Mouse (Mus musculus): Measurements from ENCODE around the gene Scel. TPM values are rescaled to one million over a fixed set of nuclear protein-coding genes. Genes with fewer than 3 reads are reported as not detected.

The Scel gene
- total RNA-seq, 2 experiments from 2014 or later, result 0.87 to 1.1 TPM

DNA sequence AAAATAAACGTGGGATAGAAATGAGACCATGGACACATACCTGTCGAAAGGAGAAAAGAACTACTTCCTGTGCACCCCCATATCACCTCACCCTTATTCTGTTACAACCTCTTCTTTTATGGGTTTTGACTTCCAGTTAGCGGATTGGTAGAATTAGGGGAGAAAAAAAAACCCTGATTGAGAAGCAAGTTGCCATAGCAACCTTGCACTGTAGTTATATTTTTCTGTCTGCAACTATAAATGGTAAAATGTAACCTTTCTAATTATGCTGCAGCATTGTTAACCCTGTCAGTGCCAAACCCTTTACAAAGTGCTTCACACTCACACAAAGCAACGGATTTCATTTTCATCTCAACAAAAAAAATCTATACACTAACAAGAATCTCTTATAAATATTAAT is 39.2 kb downstream of the Scel start:
- DNase-seq (ENCODE audit: low spot score in 2 of 2), result peak in 1 of 2 experiments; percentile 56
- no peak for TF ChIP-seq CTCF (conservative IDR thresholded peaks at IDR 0.05)
- Histone ChIP-seq H3K4me3 (no peak overlapping the region), H3K27ac (peak overlapping the region; percentile 74)

DNA sequence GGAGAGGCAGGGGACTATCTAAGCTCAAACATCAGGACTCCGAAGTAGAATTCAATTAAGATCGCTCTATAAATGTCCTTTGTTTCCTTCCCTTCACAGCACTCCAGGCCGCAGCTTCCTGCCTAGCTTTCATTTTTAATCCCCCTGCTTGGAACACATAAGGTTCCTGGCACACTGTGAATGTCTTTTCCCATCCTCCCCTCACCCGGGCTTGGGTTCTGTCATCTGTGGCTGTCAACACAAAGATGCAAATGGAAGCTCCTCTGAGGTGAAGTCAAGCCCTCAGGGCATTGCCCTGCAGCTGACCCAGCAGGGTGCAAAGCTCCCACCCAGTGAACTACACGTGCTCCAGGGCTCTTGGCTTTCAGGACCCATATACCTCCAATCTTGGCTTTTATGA is 43.5 kb downstream of the Scel start:
- Histone ChIP-seq H3K4me3 (no peak overlapping the region), H3K27ac (no peak overlapping the region)
- no peak for TF ChIP-seq CTCF (conservative IDR thresholded peaks at IDR 0.05)
- no peak for DNase-seq (ENCODE audit: low spot score in 2 of 2)

DNA sequence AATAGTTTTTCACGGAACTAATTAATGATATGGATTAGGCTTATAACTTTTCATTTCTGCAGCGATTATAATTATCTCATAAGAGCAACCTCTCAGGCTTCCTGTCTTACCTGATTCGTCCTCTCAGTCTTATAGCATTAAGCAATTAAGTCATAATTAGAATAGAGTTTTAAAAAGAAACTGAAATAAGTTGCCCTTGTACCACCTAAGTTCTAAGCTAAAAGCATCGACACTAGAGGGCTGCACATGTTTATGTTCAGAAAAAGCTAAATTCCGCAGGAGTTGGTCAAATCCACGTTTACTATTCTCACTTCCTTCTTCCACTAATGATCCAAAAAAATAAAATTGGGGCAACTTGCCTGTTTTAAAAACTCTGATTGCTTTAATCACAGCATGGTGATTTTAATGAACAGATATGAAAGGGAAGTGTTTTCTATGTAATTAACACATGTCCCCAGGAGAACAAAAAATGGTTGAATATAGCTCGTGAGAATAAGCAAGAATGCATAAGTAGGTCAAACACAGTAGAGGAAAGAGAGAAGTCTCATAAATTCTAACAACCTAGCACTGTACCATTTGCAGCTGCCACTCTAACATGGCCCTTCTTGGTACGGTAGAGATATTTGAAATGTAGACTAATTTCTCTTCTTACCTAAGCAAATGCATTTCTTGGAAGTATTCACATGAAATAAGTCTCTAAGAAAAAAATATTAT is 48.4 kb downstream of the Scel start:
- H3K4me3 ChIP-seq, result no peak overlapping the region
- DNase-seq (ENCODE audit: low spot score in 2 of 2), result no peak
- no peak overlapping the region for H3K27ac ChIP-seq
- TF ChIP-seq CTCF (conservative IDR thresholded peaks at IDR 0.05), result peak; percentile 63

DNA sequence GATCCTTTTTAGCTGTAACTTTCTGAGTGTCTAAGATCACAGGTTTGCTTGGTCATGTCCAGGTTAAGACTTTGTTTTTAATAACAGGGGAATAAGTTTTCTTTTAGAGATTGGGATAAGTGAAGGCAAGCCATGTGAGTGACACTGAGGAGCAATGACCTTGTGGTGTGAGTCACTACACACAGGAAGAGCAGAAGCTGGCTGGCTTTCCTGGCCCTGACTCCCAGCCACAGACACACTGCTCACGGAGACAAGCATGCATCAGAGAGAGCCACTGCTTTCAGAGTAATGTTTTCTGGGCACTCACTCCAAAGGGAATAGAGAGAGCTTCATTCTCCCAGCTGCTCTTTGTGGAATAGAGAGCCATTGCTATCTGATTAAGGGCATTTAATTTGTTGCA is 54.8 kb downstream of the Scel start:
- H3K4me3 ChIP-seq, result no peak overlapping the region
- no peak for TF ChIP-seq CTCF (conservative IDR thresholded peaks at IDR 0.05)
- H3K27ac ChIP-seq, result peak overlapping the region; percentile 14; the same call in 1 of the 2 replicates
- DNase-seq (ENCODE audit: low spot score in 2 of 2), result no peak

DNA sequence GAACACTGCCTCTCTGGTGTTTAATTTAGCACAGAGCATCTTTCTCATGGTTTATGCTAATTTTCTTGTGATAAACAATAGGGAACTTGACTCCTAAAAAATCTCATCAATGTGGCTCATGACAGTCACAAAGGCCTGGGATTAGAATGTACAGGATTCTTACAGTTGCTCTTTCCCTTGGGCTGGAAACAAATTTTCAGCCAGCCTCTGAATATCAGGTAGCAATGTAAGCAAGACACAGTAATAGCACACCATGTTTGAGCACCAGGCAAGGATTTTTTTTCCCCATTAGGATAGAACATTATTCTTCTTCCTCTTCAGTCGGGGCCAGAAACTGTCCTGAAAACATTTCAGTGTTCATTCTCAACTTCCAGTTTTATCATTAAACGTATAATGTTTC is 55.3 kb downstream of the Scel start:
- DNase-seq (ENCODE audit: low spot score in 2 of 2), result no peak
- Histone ChIP-seq H3K4me3 (no peak overlapping the region), H3K27ac (peak overlapping the region; percentile 14; the same call in 1 of the 2 replicates)
- no peak for TF ChIP-seq CTCF (conservative IDR thresholded peaks at IDR 0.05)

DNA sequence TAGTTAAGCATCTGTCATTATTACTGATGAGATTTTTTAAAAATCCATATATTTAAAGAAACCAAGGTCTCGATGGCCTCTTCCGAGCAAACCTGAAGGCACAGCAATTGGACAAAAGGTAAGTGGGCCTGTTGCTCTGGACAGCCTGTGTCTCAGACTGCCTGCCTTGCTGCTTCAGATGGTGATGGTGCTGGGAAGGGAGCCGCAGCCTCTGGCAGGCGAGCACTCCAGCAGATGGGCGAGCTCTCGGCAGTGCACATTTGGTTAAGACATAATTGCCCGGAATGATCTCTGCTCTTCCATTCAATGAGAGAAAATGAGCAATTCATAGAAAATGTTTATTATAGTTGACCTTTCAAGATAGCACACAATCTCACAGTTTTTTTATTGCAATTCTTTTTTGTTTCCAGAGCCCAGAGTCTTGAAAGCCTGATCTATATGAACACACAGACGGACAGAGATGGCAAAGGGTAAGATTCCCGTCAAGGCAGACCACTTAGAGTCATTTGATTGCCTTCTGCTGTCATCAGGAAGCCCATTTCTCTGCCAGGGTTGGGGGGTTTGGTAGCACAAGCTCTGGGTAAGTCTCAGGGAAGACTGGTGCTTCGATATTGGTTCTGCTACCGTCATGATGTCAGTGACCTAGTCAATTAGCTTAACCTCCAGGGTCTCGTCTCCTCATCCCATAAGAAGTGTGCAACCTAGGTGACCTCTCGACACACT is 58.6 kb downstream of the Scel start:
- TF ChIP-seq CTCF (conservative IDR thresholded peaks at IDR 0.05), result no peak
- peak overlapping the region; percentile 63 for H3K27ac ChIP-seq
- H3K4me3 ChIP-seq, result no peak overlapping the region
- peak in 1 of 2 experiments; percentile 43 for DNase-seq (ENCODE audit: low spot score in 2 of 2)

DNA sequence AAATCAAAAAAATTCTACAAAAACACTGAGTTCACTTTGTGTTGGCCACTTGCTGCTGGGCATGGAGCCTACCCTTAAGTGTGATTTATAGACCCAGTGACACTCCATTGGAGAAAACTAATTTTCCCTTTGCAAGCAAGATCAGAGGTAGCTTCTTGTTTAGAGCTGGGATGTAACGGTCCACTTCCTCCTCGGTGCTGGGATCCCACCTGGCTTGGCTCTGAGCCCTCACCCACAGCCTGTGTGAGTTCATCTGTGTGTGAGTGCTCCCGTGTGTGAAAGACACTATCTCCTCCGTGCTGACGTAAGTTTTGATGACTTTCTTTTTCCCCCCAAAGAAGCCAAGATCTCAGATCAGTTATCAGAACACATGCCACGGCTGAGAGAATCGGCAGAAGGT is 62.7 kb downstream of the Scel start:
- Histone ChIP-seq H3K4me3 (no peak overlapping the region), H3K27ac (no peak overlapping the region)
- DNase-seq (ENCODE audit: low spot score in 2 of 2), result no peak
- TF ChIP-seq CTCF (conservative IDR thresholded peaks at IDR 0.05), result no peak

DNA sequence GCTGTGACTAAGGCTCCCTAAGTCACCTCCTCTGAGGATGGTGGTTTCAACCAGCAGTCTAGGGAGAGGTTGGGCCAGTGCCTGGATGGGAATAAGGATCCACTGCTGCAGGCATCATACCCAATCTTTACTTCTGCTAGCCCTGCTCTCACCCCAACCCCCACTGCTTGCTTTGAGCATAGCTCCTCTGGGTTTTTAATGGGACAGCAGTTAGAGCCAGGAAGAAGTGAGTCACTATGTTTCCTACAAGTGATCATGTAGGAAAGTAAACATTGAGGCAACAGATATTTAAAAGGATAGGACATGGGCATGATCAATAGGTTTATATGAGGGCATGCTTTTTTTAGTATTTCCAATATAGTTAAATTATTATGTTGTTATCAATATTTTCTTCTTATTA is 63.9 kb downstream of the Scel start:
- no peak for DNase-seq (ENCODE audit: low spot score in 2 of 2)
- H3K4me3 ChIP-seq, result no peak overlapping the region

DNA sequence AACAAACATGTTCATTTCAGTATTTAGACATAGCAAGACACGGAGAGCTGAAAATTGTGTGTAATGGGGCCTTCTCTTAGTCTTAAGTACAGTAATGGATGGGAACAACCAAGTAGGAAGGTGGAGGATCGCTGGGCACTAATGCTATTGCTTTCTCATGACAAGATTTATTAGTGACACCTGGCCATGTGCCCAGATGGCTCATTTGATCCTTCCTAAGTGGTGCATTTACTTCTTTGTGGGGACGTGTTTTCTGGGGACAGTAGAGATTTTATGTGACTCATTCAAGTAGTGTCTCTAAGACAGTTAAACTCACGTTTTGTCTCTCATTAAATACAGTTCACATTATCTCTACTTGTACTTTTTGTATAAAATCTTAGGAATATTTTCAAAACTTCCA is 73.5 kb downstream of the Scel start:
- no peak for DNase-seq (ENCODE audit: low spot score in 2 of 2)
- Histone ChIP-seq H3K4me3 (no peak overlapping the region), H3K27ac (no peak overlapping the region)
- no peak for TF ChIP-seq CTCF (conservative IDR thresholded peaks at IDR 0.05)

More for the DNA sequence above, 63.9 kb downstream of the Scel start:
- no peak for TF ChIP-seq CTCF (conservative IDR thresholded peaks at IDR 0.05)
- no peak overlapping the region for H3K27ac ChIP-seq

DNA sequence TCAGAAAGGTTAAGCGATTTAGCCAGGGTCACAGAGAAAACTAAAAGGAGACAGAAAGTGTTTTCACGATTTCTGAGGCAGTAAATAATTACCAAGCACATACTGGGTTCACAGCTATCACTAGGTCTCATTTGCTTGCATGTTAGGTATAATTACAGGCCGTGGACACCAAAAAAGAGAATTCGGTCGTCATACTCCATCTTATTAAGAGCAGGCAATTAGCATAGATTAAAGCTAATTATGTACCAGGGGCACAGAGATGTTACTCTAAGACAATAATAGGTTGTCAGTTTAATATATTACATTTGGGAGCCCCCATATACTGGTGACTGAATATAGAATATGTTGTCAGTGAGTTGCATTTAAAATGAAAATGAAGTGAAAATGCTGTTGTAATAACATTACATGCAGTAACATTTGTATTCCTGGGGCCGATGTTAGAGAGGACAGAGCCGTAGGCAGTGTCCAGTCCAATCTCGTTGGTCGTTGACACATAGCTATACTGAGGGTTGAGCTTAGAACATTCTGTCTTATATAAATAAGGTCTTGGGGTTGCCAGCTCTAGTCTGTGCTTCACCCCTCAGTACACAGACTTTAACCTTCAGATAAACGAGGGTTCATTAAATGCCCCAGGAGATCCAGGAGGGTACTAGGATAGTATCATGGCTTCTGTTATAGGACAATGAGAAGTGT is 74.2 kb downstream of the Scel start:
- Histone ChIP-seq H3K27ac (no peak overlapping the region), H3K4me3 (no peak overlapping the region)

DNA sequence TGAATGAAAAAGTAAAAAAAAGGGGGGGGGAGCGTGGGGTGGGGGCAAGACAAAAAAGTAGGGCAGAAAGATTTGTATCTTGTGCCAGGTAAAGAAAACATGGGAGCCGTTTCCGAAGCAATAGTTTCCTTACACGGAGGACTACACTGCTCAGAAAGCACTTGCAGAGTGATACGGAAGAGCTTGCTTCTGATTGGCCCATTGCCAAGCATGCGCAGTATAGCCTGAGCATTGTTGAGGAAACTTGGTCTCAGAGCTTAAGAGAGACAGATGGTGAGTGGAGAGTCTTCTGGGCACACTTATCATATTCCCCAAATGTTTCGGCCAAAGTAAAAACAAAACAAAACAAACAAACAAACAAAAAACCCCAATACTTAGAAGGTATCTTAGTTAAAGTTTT is 76.7 kb downstream of the Scel start:
- H3K27ac ChIP-seq, result no peak overlapping the region
- DNase-seq (ENCODE audit: low spot score in 2 of 2), result peak in 1 of 2 experiments; percentile 11
- H3K4me3 ChIP-seq, result no peak overlapping the region
- no peak for TF ChIP-seq CTCF (conservative IDR thresholded peaks at IDR 0.05)

More for the DNA sequence above, 74.2 kb downstream of the Scel start:
- no peak for TF ChIP-seq CTCF (conservative IDR thresholded peaks at IDR 0.05)
- no peak for DNase-seq (ENCODE audit: low spot score in 2 of 2)

DNA sequence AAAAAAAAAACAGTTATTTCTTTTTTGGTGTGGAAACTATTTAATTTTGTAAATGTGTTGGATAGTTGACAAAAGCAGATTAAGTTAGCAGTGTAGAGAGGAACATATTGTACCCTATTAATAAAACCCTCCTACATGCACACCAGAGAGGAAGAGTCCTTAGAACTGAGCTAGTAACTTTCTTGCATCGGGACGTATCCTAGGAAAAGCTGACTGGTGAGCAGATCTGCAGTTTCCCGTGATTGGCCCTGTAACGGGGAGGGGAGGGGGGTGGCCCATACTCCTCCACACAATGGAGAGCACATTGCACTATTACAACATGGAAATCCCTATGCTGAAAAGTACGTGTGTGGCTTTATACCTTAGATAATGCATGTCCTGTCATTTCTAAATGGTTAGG is 82.7 kb downstream of the Scel start:
- no peak for TF ChIP-seq CTCF (conservative IDR thresholded peaks at IDR 0.05)
- DNase-seq (ENCODE audit: low spot score in 2 of 2), result peak in 1 of 2 experiments; percentile 9
- no peak overlapping the region for H3K27ac ChIP-seq
- H3K4me3 ChIP-seq, result no peak overlapping the region

DNA sequence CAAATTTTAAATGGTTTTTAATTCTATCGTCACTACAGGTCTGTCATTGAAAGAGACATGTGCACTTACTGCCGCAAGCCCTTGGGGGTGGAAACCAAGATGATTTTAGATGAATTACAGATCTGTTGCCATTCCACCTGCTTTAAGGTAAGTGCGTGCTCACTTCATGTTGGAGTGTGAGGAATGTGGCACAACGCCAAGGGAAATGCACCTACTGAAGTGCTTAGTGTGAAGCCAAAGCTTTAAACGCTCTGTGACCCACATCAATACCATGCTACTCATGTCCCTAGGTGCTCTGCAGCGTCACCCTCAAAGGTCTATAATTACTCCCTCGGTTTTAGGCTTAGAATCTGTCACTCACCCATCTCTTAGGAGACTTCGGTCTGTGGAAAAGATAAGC is 94.9 kb downstream of the Scel start:
- no peak for DNase-seq (ENCODE audit: low spot score in 2 of 2)
- Histone ChIP-seq H3K4me3 (no peak overlapping the region), H3K27ac (no peak overlapping the region)
- no peak for TF ChIP-seq CTCF (conservative IDR thresholded peaks at IDR 0.05)

Measured in layer of hippocampus, adult 2 months (tissue).